Mouse (Mus musculus): Measurements from ENCODE around the gene Cdkn1a. TPM values are rescaled to one million over a fixed set of nuclear protein-coding genes. Genes with fewer than 3 reads are reported as not detected.

Cdkn1a gene
- polyA plus RNA-seq, 1 experiment from 2014 or later, result 29.9 TPM

DNA sequence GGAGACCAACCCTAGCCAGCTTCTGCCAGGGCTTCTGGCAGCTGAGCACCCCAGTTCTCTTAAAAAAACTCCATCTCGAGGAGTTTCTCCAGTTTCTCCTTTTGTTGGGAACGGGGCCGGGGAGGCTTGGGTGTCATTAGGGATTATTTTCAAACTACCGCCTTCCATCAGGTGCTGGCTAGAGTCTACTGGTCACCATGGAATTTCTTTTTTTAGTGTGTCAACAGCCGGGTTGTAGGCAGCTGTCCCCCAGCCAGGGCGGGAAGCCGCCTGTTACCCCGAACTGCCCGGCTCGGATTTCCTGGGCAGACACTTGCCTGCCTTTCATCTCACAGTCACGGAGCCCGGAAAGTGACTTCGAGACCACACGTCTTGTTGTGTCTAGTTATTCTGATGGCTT lies 40.0 kb upstream of the Cdkn1a start:
- Histone ChIP-seq H3K9me3 (no peaks in the 10 kb centered on the region), H3K4me3 (no peak overlapping the region), H3K27ac (0 out of 2 replicates have a peak overlapping the region, but pooled peaks have one; percentile 12), H3K4me1 (replicated peaks) (peaks cover 27% of the 10 kb centered on the region), H3K27me3 (ENCODE audit: insufficient read depth, poor library complexity, severe bottlenecking) (no peaks in the 10 kb centered on the region), H3K36me3 (peaks cover 22% of the 10 kb centered on the region)
- 60% methylated on average over 14 of the region's 14 CpGs for WGBS
- DNase-seq (ENCODE audit: low spot score), result no peak

DNA sequence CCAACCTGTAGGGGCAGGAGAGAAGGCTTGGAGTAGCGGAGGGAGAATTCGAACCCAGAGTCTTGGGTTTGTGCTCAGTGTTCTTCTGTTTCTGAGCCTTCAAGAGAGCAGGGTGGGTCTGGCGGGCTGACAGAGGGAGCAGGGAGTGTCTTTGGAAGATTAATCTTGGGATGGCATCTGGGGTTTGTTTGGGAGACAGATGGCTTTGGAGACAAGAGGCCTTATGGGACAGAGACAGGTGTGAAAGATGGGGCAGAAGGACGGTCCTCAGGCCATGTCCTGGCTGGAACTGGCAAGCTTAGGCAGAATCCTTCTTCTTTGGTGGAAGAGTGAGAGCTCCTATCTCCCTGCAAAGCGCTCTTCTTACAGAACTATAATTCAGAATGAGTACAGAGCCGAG lies 37.7 kb upstream of the Cdkn1a start:
- Histone ChIP-seq H3K9me3 (no peaks in the 10 kb centered on the region), H3K4me1 (replicated peaks) (peaks cover 48% of the 10 kb centered on the region), H3K27ac (no peak overlapping the region), H3K36me3 (peaks cover under 1% of the 10 kb centered on the region), H3K27me3 (ENCODE audit: insufficient read depth, poor library complexity, severe bottlenecking) (no peaks in the 10 kb centered on the region), H3K4me3 (no peak overlapping the region)
- no peak for DNase-seq (ENCODE audit: low spot score)
- 88% methylated on average over 6 of the region's 6 CpGs for WGBS

DNA sequence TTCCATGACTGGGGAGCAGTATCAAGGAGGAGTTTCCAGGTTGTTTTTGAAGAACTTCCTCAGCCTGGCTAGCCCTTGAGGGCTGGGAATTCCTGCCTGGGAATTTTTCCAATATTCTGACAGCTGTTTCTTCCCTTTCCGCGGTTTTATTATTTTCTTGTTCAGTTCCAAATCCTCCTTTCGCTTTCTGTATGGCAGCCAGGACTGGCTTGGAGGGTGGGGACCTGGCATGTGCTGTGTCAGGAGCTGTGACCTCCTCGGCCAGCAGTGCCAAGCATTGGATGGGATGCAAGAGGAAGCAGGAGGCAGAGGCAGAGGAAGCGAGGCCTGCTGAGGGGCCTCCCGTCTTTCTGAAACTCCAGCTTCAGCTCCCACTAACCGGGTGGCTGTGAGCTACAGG lies 36.9 kb upstream of the Cdkn1a start:
- H3K36me3 ChIP-seq, result no peaks in the 10 kb centered on the region
- peaks cover 55% of the 10 kb centered on the region for H3K4me1 ChIP-seq (replicated peaks)
- WGBS, result 79% methylated on average over 7 of the region's 7 CpGs
- DNase-seq (ENCODE audit: low spot score), result no peak
- H3K4me3 ChIP-seq, result no peak overlapping the region
- H3K27me3 ChIP-seq (ENCODE audit: insufficient read depth, poor library complexity, severe bottlenecking), result no peaks in the 10 kb centered on the region
- H3K9me3 ChIP-seq, result no peaks in the 10 kb centered on the region
- peak overlapping the region; percentile 6; the same call in 1 of the 2 replicates for H3K27ac ChIP-seq

- H3K27me3 ChIP-seq (ENCODE audit: insufficient read depth, poor library complexity, severe bottlenecking), result no peaks in the 10 kb centered on the region
- H3K4me3 ChIP-seq, result no peak overlapping the region
- DNase-seq (ENCODE audit: low spot score), result no peak
- H3K9me3 ChIP-seq, result no peaks in the 10 kb centered on the region
- peaks cover 52% of the 10 kb centered on the region for H3K4me1 ChIP-seq (replicated peaks)
- no peak overlapping the region for H3K27ac ChIP-seq
- WGBS, result 77% methylated on average over 6 of the region's 6 CpGs
- H3K36me3 ChIP-seq, result no peaks in the 10 kb centered on the region
These were observed 36.3 kb upstream of the Cdkn1a start for GRCm38 (mm10) chr17:29054429-29054828.

- 56% methylated on average over 5 of the region's 5 CpGs for WGBS
- H3K36me3 ChIP-seq, result no peaks in the 10 kb centered on the region
- H3K9me3 ChIP-seq, result no peaks in the 10 kb centered on the region
- H3K4me3 ChIP-seq, result no peak overlapping the region
- peaks cover 44% of the 10 kb centered on the region for H3K4me1 ChIP-seq (replicated peaks)
- H3K27ac ChIP-seq, result no peak overlapping the region; the same call in 1 of the 2 replicates
- no peaks in the 10 kb centered on the region for H3K27me3 ChIP-seq (ENCODE audit: insufficient read depth, poor library complexity, severe bottlenecking)
- no peak for DNase-seq (ENCODE audit: low spot score)
These were observed 35.2 kb upstream of the Cdkn1a start for GRCm38 (mm10) chr17:29055586-29055985.

DNA sequence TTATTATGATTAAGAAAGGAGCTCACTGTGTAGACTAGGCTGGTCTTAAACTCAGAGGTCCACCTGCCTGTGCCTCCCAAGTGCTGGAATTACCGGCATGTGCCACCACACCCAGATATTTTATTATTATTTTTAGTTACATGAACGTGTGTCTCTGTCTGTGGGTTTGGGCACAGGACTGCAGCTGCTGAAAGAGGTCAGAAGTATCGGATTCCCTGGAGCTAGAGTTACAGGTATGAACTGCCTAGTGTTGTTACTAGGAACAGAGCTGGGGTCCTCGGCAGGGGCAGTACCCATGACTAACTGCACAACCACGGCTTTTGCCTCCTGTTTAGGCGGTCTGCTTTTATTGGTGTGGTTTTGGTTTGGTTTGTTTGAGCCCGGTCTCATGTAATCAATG lies 34.6 kb upstream of the Cdkn1a start:
- Histone ChIP-seq H3K27me3 (ENCODE audit: insufficient read depth, poor library complexity, severe bottlenecking) (no peaks in the 10 kb centered on the region), H3K27ac (peak overlapping the region; percentile 36; the same call in 1 of the 2 replicates), H3K9me3 (no peaks in the 10 kb centered on the region), H3K4me3 (no peak overlapping the region), H3K4me1 (replicated peaks) (peaks cover 38% of the 10 kb centered on the region), H3K36me3 (no peaks in the 10 kb centered on the region)
- 33% methylated on average over 7 of the region's 7 CpGs for WGBS
- no peak for DNase-seq (ENCODE audit: low spot score)

- Histone ChIP-seq H3K27me3 (ENCODE audit: insufficient read depth, poor library complexity, severe bottlenecking) (no peaks in the 10 kb centered on the region), H3K4me3 (0 out of 2 replicates have a peak overlapping the region, but pooled peaks have one; percentile 11), H3K27ac (peak overlapping the region; percentile 36), H3K9me3 (no peaks in the 10 kb centered on the region), H3K36me3 (no peaks in the 10 kb centered on the region), H3K4me1 (replicated peaks) (peaks cover 37% of the 10 kb centered on the region)
- peak; percentile 45 for DNase-seq (ENCODE audit: low spot score)
- 6% methylated on average over 8 of the region's 8 CpGs for WGBS
These were observed 34.1 kb upstream of the Cdkn1a start for GRCm38 (mm10) chr17:29056699-29057151.

DNA sequence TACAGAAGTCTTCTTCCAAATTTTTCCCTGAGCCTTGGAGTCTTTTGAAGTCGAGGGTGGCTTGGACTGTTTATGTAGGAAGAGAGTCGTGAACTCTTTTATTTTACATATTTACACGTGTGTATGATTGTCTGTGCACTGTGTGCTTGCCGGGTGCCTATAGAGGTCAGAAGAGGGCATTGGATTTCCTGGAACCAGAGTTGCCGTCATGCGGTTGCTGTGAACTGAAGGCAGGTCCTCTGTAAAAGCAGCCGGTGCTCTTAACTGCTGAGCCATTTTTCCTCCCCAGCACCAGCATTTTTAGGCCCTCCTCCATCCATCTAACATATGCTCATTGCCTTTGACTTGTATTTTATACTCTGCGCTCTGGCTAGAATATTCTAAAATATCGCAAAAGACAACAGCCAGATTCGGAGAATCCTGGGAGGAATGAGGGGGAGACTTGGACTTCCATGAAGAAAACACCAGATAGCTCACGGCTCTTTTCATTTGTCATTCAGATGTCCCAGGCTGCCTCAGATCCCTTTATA lies 33.4 kb upstream of the Cdkn1a start:
- no peak for DNase-seq (ENCODE audit: low spot score)
- Histone ChIP-seq H3K36me3 (no peaks in the 10 kb centered on the region), H3K4me1 (replicated peaks) (peaks cover 42% of the 10 kb centered on the region), H3K4me3 (no peak overlapping the region), H3K9me3 (no peaks in the 10 kb centered on the region), H3K27me3 (ENCODE audit: insufficient read depth, poor library complexity, severe bottlenecking) (no peaks in the 10 kb centered on the region), H3K27ac (peak overlapping the region; percentile 36)
- 79% methylated on average over 11 of the region's 11 CpGs for WGBS

GRCm38 (mm10) chr17:29057961-29058360 lies 32.8 kb upstream of the Cdkn1a start:
- no peaks in the 10 kb centered on the region for H3K9me3 ChIP-seq
- no peaks in the 10 kb centered on the region for H3K27me3 ChIP-seq (ENCODE audit: insufficient read depth, poor library complexity, severe bottlenecking)
- 80% methylated on average over 10 of the region's 10 CpGs for WGBS
- no peaks in the 10 kb centered on the region for H3K36me3 ChIP-seq
- DNase-seq (ENCODE audit: low spot score), result no peak
- peaks cover 47% of the 10 kb centered on the region for H3K4me1 ChIP-seq (replicated peaks)
- no peak overlapping the region for H3K4me3 ChIP-seq
- peak overlapping the region; percentile 31; the same call in 1 of the 2 replicates for H3K27ac ChIP-seq

GRCm38 (mm10) chr17:29058487-29058886 lies 32.3 kb upstream of the Cdkn1a start:
- 77% methylated on average over 8 of the region's 8 CpGs for WGBS
- Histone ChIP-seq H3K9me3 (no peaks in the 10 kb centered on the region), H3K4me1 (replicated peaks) (peaks cover 52% of the 10 kb centered on the region)

DNA sequence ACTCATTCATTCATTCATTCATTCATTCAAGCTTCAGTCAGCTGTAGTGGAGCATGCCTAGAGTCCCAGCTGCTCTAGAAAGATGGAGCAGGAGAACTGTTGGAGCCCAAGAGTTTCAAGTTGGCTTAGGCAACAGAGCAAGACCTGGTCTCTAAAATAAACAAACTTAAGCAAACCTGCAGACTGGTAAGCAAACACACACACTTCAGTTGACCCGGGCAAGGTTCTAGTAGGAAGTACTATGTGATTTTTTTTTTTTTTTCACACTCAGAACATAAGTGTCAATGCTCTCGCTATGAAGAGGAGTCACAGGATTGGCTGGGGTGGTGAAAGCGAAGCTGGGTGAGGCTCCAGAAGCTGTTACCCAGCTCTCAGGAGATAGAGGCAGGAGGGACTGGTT lies 31.2 kb upstream of the Cdkn1a start:
- no peaks in the 10 kb centered on the region for H3K27me3 ChIP-seq (ENCODE audit: insufficient read depth, poor library complexity, severe bottlenecking)
- no peak overlapping the region for H3K4me3 ChIP-seq
- H3K9me3 ChIP-seq, result no peaks in the 10 kb centered on the region
- WGBS, result 85% methylated on average over 3 of the region's 3 CpGs
- no peak for DNase-seq (ENCODE audit: low spot score)
- peaks cover 56% of the 10 kb centered on the region for H3K4me1 ChIP-seq (replicated peaks)
- H3K36me3 ChIP-seq, result no peaks in the 10 kb centered on the region
- H3K27ac ChIP-seq, result no peak overlapping the region

More at GRCm38 (mm10) chr17:29058487-29058886, 32.3 kb upstream of the Cdkn1a start:
- Histone ChIP-seq H3K27me3 (ENCODE audit: insufficient read depth, poor library complexity, severe bottlenecking) (no peaks in the 10 kb centered on the region), H3K4me3 (no peak overlapping the region), H3K36me3 (no peaks in the 10 kb centered on the region), H3K27ac (no peak overlapping the region)
- DNase-seq (ENCODE audit: low spot score), result no peak

DNA sequence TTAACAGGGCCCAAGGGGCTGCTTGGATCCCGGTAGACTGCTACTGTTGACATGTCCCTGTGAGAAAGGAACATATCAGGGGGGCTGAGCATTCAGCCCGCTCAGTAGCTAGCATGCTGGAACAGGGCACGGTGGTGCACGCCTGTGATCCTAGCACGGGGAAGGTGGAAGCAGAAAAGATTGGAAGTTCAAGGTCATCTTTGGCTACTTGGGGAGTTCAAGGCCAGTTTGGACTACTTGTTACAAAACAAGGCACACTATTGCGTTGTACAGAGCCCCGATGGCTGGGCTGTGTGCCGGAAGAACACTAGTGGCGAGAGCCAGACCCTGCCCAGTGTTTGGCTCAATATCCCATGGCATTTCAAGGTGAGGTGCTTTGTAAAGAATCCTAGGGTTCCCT lies 29.8 kb upstream of the Cdkn1a start:
- Histone ChIP-seq H3K27ac (no peak overlapping the region), H3K4me3 (no peak overlapping the region), H3K36me3 (no peaks in the 10 kb centered on the region), H3K4me1 (replicated peaks) (peaks cover 57% of the 10 kb centered on the region), H3K9me3 (no peaks in the 10 kb centered on the region), H3K27me3 (ENCODE audit: insufficient read depth, poor library complexity, severe bottlenecking) (no peaks in the 10 kb centered on the region)
- 89% methylated on average over 9 of the region's 9 CpGs for WGBS
- no peak for DNase-seq (ENCODE audit: low spot score)

DNA sequence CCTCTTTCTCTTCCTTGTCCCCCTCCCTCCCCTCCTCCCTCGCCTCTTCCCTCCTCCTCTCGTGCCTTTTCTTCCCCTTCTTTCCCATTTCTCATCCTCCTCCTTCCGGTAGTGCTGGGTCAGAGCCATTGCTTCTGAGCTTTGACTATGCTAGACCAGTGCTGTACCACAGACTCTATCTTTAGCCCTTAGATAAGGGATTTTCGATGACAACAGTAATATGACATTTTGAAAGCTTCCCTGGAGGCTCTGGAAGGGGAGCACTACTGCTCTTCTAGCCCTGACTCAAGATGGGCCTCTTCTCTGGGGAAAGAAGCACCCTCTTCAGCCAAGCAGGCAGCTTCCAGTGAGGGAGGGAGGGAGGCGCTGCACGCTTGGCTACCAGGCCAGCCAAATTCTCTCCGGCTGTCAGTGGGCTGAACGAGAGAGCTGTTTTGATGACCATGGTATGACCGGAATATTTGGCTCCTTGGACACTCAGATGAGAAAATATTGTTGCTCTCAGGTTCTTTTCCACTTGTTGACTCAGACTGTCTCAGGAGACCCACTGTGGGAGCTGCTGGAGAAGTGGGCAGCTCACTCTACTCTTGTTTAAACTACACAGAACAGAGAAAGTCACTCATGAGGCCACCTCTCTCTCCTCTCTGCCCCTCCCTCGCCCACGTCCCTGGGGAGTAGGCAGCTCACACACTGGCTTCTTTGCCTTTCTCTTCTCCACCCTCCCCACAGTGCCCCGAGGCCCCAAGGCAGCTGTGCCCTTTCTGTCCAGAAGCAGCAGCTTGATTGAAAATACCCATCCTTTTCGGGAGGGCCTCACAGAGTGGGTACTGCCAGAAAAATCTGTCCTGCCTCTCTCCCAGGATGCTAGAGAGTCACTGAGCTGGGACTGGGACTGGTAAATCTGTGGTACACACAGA lies 28.4 kb upstream of the Cdkn1a start:
- peaks cover 43% of the 10 kb centered on the region for H3K4me1 ChIP-seq (replicated peaks)
- no peak for DNase-seq (ENCODE audit: low spot score)
- H3K27me3 ChIP-seq (ENCODE audit: insufficient read depth, poor library complexity, severe bottlenecking), result no peaks in the 10 kb centered on the region
- H3K9me3 ChIP-seq, result no peaks in the 10 kb centered on the region
- no peaks in the 10 kb centered on the region for H3K36me3 ChIP-seq
- peak overlapping the region; percentile 75; the same call in 1 of the 2 replicates for H3K27ac ChIP-seq
- 53% methylated on average over 13 of the region's 13 CpGs for WGBS
- H3K4me3 ChIP-seq, result no peak overlapping the region

All from hindbrain, embryonic 10.5 days (tissue).